Comparison of ENCODE assay signal across 23 mouse cellular contexts in the genomic region with DNA sequence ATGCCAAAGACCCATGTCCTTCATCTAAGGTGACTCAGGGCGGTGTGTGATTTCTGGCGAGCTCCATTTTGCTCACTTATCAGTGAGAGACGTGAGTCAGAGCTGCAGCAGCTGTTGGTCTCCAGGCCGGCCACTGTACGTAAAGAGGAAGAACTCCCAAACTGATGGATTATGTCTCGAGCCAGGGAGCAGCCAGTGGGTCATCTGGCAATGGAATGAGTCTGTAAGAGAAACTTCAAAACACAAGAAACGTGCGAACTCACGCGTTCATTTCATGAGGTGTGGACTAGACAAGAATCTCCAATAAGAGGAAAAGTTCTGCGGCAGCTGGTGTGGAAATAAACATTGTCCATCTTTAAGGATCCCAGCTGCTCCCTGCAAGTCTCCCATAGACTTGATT.
DNase-seq lines count a peak whose midpoint lies in the region; ATAC-seq and TF ChIP-seq lines count a peak whose summit lies in the region.
"Had no signal": no experiment of that assay in that cellular context is flagged by ENCODE, and none has a peak within 500 bp of the region (broad histone marks: within the 10 kb centered on the region; RNA-seq: fewer than 3 reads in every experiment).

No protein-coding gene starts in this region.

- TF ChIP-seq CTCF in lung, embryonic 14.5 days (IDR thresholded peaks at IDR 0.05; ENCODE audit: low read depth) = no peak

- H3K9me3 ChIP-seq in lung, embryonic 14.5 days (ENCODE audit: low read depth, low read length) = no peaks in the 10 kb centered on the region
- H3K9me3 ChIP-seq: embryonic facial prominence, embryonic 10.5 days; hindbrain, embryonic 12.5 days; limb, embryonic 10.5 days had no signal

- no peaks in the 10 kb centered on the region; the same call in 1 of the 2 replicates for H3K27me3 ChIP-seq in lung, embryonic 14.5 days (ENCODE audit: insufficient read depth, low read length)
- H3K27me3 ChIP-seq: CH12.LX; hindbrain, embryonic 12.5 days; midbrain, embryonic 12.5 days had no signal

- peak; percentile 88 for ATAC-seq in lung, embryonic 14.5 days (ENCODE audit: insufficient read depth)
- ATAC-seq: forebrain, embryonic 14.5 days; inflammation-experienced regulatory T-cells, adult 6 months had no signal

- WGBS in lung, embryonic 14.5 days = 23% methylated on average over 11 of the region's 11 CpGs

- H3K4me1 ChIP-seq in lung, embryonic 14.5 days (ENCODE audit: insufficient read depth) = no peaks in the 10 kb centered on the region
- H3K4me1 ChIP-seq: embryonic facial prominence, embryonic 10.5 days had no signal

- no peak overlapping the region for H3K4me3 ChIP-seq in lung, embryonic 14.5 days (ENCODE audit: low read depth, low read length)
- H3K4me3 ChIP-seq: embryonic facial prominence, embryonic 10.5 days; erythroblast, embryonic 14.5 days; hindbrain, embryonic 12.5 days; limb, embryonic 10.5 days; midbrain, embryonic 12.5 days had no signal

- peak; percentile 69 for DNase-seq in adrenal gland, adult 2 months
- DNase-seq in adrenal gland, postnatal 4 days (ENCODE audit: low spot score in 2 of 2) = no peak
- DNase-seq in lung, embryonic 14.5 days = peak; percentile 94
- no peak for DNase-seq in lung, adult 18-20 months
- DNase-seq in adrenal gland, adult 8-10 months = peak; percentile 58
- DNase-seq in lung, postnatal 36 days = peak; percentile 28
- DNase-seq in frontal cortex, postnatal 25 days (ENCODE audit: low spot score in 2 of 2) = no peak
- DNase-seq in frontal cortex, postnatal 10 days (ENCODE audit: low spot score in 2 of 2) = no peak
- DNase-seq: cerebellum, adult 11-12 months; heart, adult 18-20 months; retina, postnatal 1 day; right cerebral cortex, postnatal 4 days; thymus, adult 2 months had no signal

- H3K36me3 ChIP-seq in lung, embryonic 14.5 days (ENCODE audit: insufficient read depth) = no peaks in the 10 kb centered on the region
- H3K36me3 ChIP-seq: embryonic facial prominence, embryonic 10.5 days; hindbrain, embryonic 12.5 days; limb, embryonic 10.5 days; midbrain, embryonic 12.5 days had no signal

- no peak overlapping the region for H3K4me2 ChIP-seq in lung, embryonic 14.5 days
- H3K4me2 ChIP-seq: hindbrain, embryonic 12.5 days; liver, embryonic 11.5 days; midbrain, embryonic 12.5 days had no signal

- no peak overlapping the region for H3K9ac ChIP-seq in lung, embryonic 14.5 days
- H3K9ac ChIP-seq: hindbrain, embryonic 12.5 days; midbrain, embryonic 12.5 days had no signal

- no peak overlapping the region for H3K27ac ChIP-seq in lung, embryonic 14.5 days (ENCODE audit: low read depth)
- H3K27ac ChIP-seq: embryonic facial prominence, embryonic 10.5 days; hindbrain, embryonic 12.5 days; limb, embryonic 10.5 days; macrophage; midbrain, embryonic 12.5 days had no signal

Comparison
In these comparisons a context has a peak if more than half of its experiments do, and no peak if none do; other contexts are left out.
1. DNase-seq: peak in adrenal gland, adult 2 months (single experiment), lung, embryonic 14.5 days (single experiment), adrenal gland, adult 8-10 months (single experiment) and lung, postnatal 36 days (single experiment); none in adrenal gland, postnatal 4 days (0 of 2), lung, adult 18-20 months (0 of 2), frontal cortex, postnatal 25 days (0 of 2) and frontal cortex, postnatal 10 days (0 of 2).